Mouse (Mus musculus): ENCODE data around the gene Ctcf. TPM values are rescaled to one million over a fixed set of nuclear protein-coding genes. Genes with fewer than 3 reads are reported as not detected.

Ctcf gene
- polyA plus RNA-seq, 1 experiment = 123 TPM

DNA sequence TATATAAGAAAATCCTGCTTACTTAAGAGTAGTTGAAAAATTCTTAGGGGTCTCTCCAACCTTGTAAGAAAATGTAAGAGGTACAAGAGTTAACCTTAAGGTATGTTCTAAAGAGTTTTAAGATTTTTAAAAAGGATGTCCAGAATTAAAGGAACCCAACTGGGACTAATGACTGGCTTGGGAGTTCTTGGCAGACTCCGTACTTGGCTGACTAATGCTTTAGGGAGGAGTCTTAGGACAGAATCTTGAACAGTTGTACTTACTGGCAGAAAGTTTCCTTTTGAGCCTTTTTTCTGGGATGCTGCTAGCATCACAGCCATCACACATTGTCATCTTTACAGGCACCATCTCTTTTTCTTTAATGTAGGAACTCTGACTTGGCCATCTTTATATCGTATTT is 4.1 kb downstream of the Ctcf start:
- Histone ChIP-seq H3K9me3 (replicated peaks; ENCODE audit: control insufficient read depth, insufficient read depth, low read length, poor library complexity, severe bottlenecking) (no peaks in the 10 kb centered on the region), H3K27me3 (ENCODE audit: control insufficient read depth, insufficient read depth, low read length, poor library complexity, severe bottlenecking) (no peaks in the 10 kb centered on the region), H3K27ac (ENCODE audit: insufficient read depth, low read length) (no peak overlapping the region), H3K9ac (ENCODE audit: low read depth, poor library complexity, severe bottlenecking) (no peak overlapping the region), H3K4me1 (ENCODE audit: control insufficient read depth, insufficient read depth, low read length) (peaks cover 2% of the 10 kb centered on the region), H3K4me3 (ENCODE audit: low read depth, low read length) (no peak overlapping the region), H3K36me3 (ENCODE audit: control insufficient read depth, insufficient read depth, low read length, poor library complexity, severe bottlenecking) (peaks cover 17% of the 10 kb centered on the region)
- TF ChIP-seq POLR2A (IDR thresholded peaks at IDR 0.05; ENCODE audit: insufficient read depth, low read length) = no peak
- no peak for TF ChIP-seq EP300 (IDR thresholded peaks at IDR 0.05; ENCODE audit: insufficient read depth, low read depth, low read length)
- no peak for TF ChIP-seq CTCF (IDR thresholded peaks at IDR 0.05; ENCODE audit: low read depth, low read length)

DNA sequence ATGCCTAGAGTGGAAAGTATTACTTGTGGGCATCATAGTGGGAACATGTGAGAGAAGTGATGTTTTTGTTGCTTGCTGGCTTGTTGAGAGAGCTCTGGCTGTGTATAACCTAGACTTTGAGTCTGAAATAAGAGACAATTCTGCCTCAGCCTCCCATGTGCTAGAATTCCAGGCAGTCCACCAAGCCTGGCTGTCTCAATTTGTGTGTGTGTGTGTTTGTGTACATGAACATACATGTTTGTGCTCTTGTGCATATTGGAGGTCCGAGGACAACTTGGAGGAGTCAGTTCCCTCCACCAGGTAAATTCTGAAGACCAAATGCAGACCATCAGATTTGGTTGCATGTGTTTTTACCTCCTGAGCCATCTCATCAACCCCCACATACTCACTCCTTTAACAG is 8.8 kb downstream of the Ctcf start:
- Histone ChIP-seq H3K4me3 (ENCODE audit: low read depth, low read length) (no peak overlapping the region), H3K9me3 (replicated peaks; ENCODE audit: control insufficient read depth, insufficient read depth, low read length, poor library complexity, severe bottlenecking) (no peaks in the 10 kb centered on the region), H3K27ac (ENCODE audit: insufficient read depth, low read length) (no peak overlapping the region), H3K4me1 (ENCODE audit: control insufficient read depth, insufficient read depth, low read length) (no peaks in the 10 kb centered on the region), H3K27me3 (ENCODE audit: control insufficient read depth, insufficient read depth, low read length, poor library complexity, severe bottlenecking) (no peaks in the 10 kb centered on the region), H3K9ac (ENCODE audit: low read depth, poor library complexity, severe bottlenecking) (no peak overlapping the region), H3K36me3 (ENCODE audit: control insufficient read depth, insufficient read depth, low read length, poor library complexity, severe bottlenecking) (peaks cover 29% of the 10 kb centered on the region)
- TF ChIP-seq POLR2A (IDR thresholded peaks at IDR 0.05; ENCODE audit: insufficient read depth, low read length) (no peak), CTCF (IDR thresholded peaks at IDR 0.05; ENCODE audit: low read depth, low read length) (no peak), EP300 (IDR thresholded peaks at IDR 0.05; ENCODE audit: insufficient read depth, low read depth, low read length) (no peak)

DNA sequence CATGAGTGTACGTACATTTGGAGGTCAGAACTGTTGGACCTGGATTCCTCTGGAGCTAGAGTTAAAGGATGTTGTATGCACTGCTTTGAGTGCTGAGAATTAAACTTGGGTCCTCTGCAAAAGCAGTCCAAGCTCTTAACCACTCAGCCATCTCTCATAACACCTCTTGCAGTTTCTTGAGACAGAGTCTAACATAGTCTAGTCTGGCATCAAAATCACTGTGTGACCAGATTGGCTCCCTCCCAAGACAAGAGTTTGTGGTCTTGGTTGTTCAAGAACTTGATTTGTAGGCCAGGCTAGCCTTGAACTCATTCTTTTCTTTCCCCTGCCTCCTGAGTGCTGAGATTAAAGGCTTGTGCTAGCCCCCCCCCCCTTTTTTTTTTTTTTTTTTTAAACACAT is 12.6 kb downstream of the Ctcf start:
- Histone ChIP-seq H3K27me3 (ENCODE audit: control insufficient read depth, insufficient read depth, low read length, poor library complexity, severe bottlenecking) (no peaks in the 10 kb centered on the region), H3K4me3 (ENCODE audit: low read depth, low read length) (no peak overlapping the region), H3K9me3 (replicated peaks; ENCODE audit: control insufficient read depth, insufficient read depth, low read length, poor library complexity, severe bottlenecking) (no peaks in the 10 kb centered on the region), H3K4me1 (ENCODE audit: control insufficient read depth, insufficient read depth, low read length) (no peaks in the 10 kb centered on the region), H3K9ac (ENCODE audit: low read depth, poor library complexity, severe bottlenecking) (no peak overlapping the region), H3K36me3 (ENCODE audit: control insufficient read depth, insufficient read depth, low read length, poor library complexity, severe bottlenecking) (peaks cover 36% of the 10 kb centered on the region), H3K27ac (ENCODE audit: insufficient read depth, low read length) (no peak overlapping the region)
- TF ChIP-seq CTCF (IDR thresholded peaks at IDR 0.05; ENCODE audit: low read depth, low read length) (no peak), EP300 (IDR thresholded peaks at IDR 0.05; ENCODE audit: insufficient read depth, low read depth, low read length) (no peak), POLR2A (IDR thresholded peaks at IDR 0.05; ENCODE audit: insufficient read depth, low read length) (no peak)

DNA sequence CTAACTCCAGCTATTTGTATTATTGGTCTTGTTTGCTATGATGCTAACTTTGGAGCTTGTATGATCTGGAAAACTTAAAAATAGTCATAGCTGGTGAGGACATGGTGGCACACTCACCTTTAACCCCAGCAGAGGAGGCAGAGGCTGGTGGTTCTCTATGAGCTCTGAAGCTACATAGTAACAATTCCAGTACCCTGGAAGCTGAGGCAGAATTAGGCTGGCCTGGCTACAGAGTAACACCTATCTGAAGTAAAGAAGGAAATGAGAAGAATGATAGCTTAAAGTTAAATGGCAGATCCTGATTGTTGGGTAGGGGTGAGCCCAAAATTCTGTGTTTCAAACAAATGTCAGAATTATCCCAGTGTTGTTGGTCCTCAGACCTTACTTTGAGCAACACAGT is 21.3 kb downstream of the Ctcf start:
- H3K9me3 ChIP-seq (replicated peaks; ENCODE audit: control insufficient read depth, insufficient read depth, low read length, poor library complexity, severe bottlenecking) = no peaks in the 10 kb centered on the region
- H3K4me1 ChIP-seq (ENCODE audit: control insufficient read depth, insufficient read depth, low read length) = no peaks in the 10 kb centered on the region
- H3K36me3 ChIP-seq (ENCODE audit: control insufficient read depth, insufficient read depth, low read length, poor library complexity, severe bottlenecking) = peaks cover 15% of the 10 kb centered on the region
- H3K27ac ChIP-seq (ENCODE audit: insufficient read depth, low read length) = no peak overlapping the region
- no peaks in the 10 kb centered on the region; the same call in 1 of the 2 replicates for H3K27me3 ChIP-seq (ENCODE audit: control insufficient read depth, insufficient read depth, low read length, poor library complexity, severe bottlenecking)
- no peak overlapping the region for H3K9ac ChIP-seq (ENCODE audit: low read depth, poor library complexity, severe bottlenecking)
- TF ChIP-seq POLR2A (IDR thresholded peaks at IDR 0.05; ENCODE audit: insufficient read depth, low read length) = no peak
- no peak for TF ChIP-seq CTCF (IDR thresholded peaks at IDR 0.05; ENCODE audit: low read depth, low read length)
- no peak for TF ChIP-seq EP300 (IDR thresholded peaks at IDR 0.05; ENCODE audit: insufficient read depth, low read depth, low read length)
- no peak overlapping the region for H3K4me3 ChIP-seq (ENCODE audit: low read depth, low read length)

- Histone ChIP-seq H3K27ac (ENCODE audit: insufficient read depth, low read length) (no peak overlapping the region), H3K9ac (ENCODE audit: low read depth, poor library complexity, severe bottlenecking) (no peak overlapping the region), H3K4me1 (ENCODE audit: control insufficient read depth, insufficient read depth, low read length) (no peaks in the 10 kb centered on the region), H3K9me3 (replicated peaks; ENCODE audit: control insufficient read depth, insufficient read depth, low read length, poor library complexity, severe bottlenecking) (no peaks in the 10 kb centered on the region), H3K36me3 (ENCODE audit: control insufficient read depth, insufficient read depth, low read length, poor library complexity, severe bottlenecking) (peaks cover 30% of the 10 kb centered on the region), H3K27me3 (ENCODE audit: control insufficient read depth, insufficient read depth, low read length, poor library complexity, severe bottlenecking) (no peaks in the 10 kb centered on the region; the same call in 1 of the 2 replicates), H3K4me3 (ENCODE audit: low read depth, low read length) (no peak overlapping the region)
- TF ChIP-seq CTCF (IDR thresholded peaks at IDR 0.05; ENCODE audit: low read depth, low read length) (no peak), POLR2A (IDR thresholded peaks at IDR 0.05; ENCODE audit: insufficient read depth, low read length) (no peak), EP300 (IDR thresholded peaks at IDR 0.05; ENCODE audit: insufficient read depth, low read depth, low read length) (no peak)
Measured at GRCm38 (mm10) chr8:105661167-105661566, 24.8 kb downstream of the Ctcf start.

- H3K4me1 ChIP-seq (ENCODE audit: control insufficient read depth, insufficient read depth, low read length) = no peaks in the 10 kb centered on the region
Measured at GRCm38 (mm10) chr8:105677891-105678290, 41.5 kb downstream of the Ctcf start.

More at GRCm38 (mm10) chr8:105677891-105678290, 41.5 kb downstream of the Ctcf start:
- Histone ChIP-seq H3K27me3 (ENCODE audit: control insufficient read depth, insufficient read depth, low read length, poor library complexity, severe bottlenecking) (no peaks in the 10 kb centered on the region), H3K27ac (ENCODE audit: insufficient read depth, low read length) (no peak overlapping the region), H3K36me3 (ENCODE audit: control insufficient read depth, insufficient read depth, low read length, poor library complexity, severe bottlenecking) (peaks cover 82% of the 10 kb centered on the region), H3K9me3 (replicated peaks; ENCODE audit: control insufficient read depth, insufficient read depth, low read length, poor library complexity, severe bottlenecking) (no peaks in the 10 kb centered on the region), H3K4me3 (ENCODE audit: low read depth, low read length) (no peak overlapping the region), H3K9ac (ENCODE audit: low read depth, poor library complexity, severe bottlenecking) (no peak overlapping the region)
- TF ChIP-seq POLR2A (IDR thresholded peaks at IDR 0.05; ENCODE audit: insufficient read depth, low read length) (no peak), EP300 (IDR thresholded peaks at IDR 0.05; ENCODE audit: insufficient read depth, low read depth, low read length) (no peak), CTCF (IDR thresholded peaks at IDR 0.05; ENCODE audit: low read depth, low read length) (no peak)
